Mouse (Mus musculus) small intestine, adult 2 months (tissue): ENCODE data around the gene M1ap.

ENCODE experiments used
- CTCF ChIP-seq: fragments of 200-500 bp; IDR thresholded peaks from 2 replicates; pipeline ENCODE4 v1.5.1; 2012; ENCODE audit warnings: low read depth, mild to moderate bottlenecking, control low read depth, inconsistent platforms, low read length, moderate library complexity, mixed read lengths; ENCODE audit not compliant: insufficient replicate concordance, insufficient read length; ENCODE audit errors: extremely low read depth
- POLR2A ChIP-seq: fragments of 200-500 bp; IDR thresholded peaks from 2 replicates; pipeline ENCODE4 v1.6.1; 2012; ENCODE audit warnings: low read depth, mild to moderate bottlenecking, control low read depth, inconsistent platforms, low read length, moderate library complexity

- TF ChIP-seq CTCF, result no peak
- TF ChIP-seq POLR2A, result no peak
Observed at GRCm38 (mm10) chr6:83040601-83041000, 93.9 kb downstream of the M1ap start.
